Mouse (Mus musculus) neural tube, embryonic 13.5 days (tissue): Measurements from ENCODE around the gene Satb2. TPM values are rescaled to one million over a fixed set of nuclear protein-coding genes. Genes with fewer than 3 reads are reported as not detected.

ENCODE experiments used
- microRNA-seq: library from miRNA; unstranded; fragments of <30 nt; microRNA quantifications from one replicate; pipeline ENCODE4, GENCODE M21; 2016
- polyA plus RNA-seq: library from polyadenylated mRNA; unstranded; fragments of >200 nt; fragmentation: Nextera tagmentation; extraction: Ambion mirVana; gene quantifications from 2 replicates; pipeline ENCODE4 v1.2.1, GENCODE M21; 2015

Satb2 gene
- polyA plus RNA-seq, 1 experiment from 2014 or later = 1.9 TPM

Small RNAs within 50 kb of the gene (microRNA-seq; reads per million reads assigned to microRNA genes)
- not detected for gene Gm23943
